Mouse (Mus musculus) midbrain, embryonic 12.5 days (tissue): ENCODE measurements around the gene Trim52. TPM values are rescaled to one million over a fixed set of nuclear protein-coding genes. Genes with fewer than 3 reads are reported as not detected.

ENCODE experiments used
- ATAC-seq: fragments of 200-750 bp; cut with Nextera tagmentation; 2 replicates; pipeline ENCODE4 v1.8.0; 2017; ENCODE audit warnings: low read depth, moderate TSS enrichment, moderate library complexity; ENCODE audit not compliant: low FRiP score
- H3K27ac ChIP-seq: fragments of 300-500 bp; sonication (generic); replicated peaks from 2 replicates; pipeline ENCODE4 v1.5.1; 2016; ENCODE audit warnings: mild to moderate bottlenecking
- H3K27me3 ChIP-seq: fragments of 300-500 bp; sonication (generic); 2 replicates; pipeline ENCODE4 v1.6.1; 2016; ENCODE audit warnings: mild to moderate bottlenecking
- H3K36me3 ChIP-seq: fragments of 300-500 bp; sonication (generic); 2 replicates; pipeline ENCODE4 v1.6.1; 2016
- H3K4me1 ChIP-seq: fragments of 300-500 bp; sonication (generic); 2 replicates; pipeline ENCODE4 v1.6.1; 2016
- H3K4me2 ChIP-seq: fragments of 300-500 bp; sonication (generic); replicated peaks from 2 replicates; pipeline ENCODE4 v1.6.1; 2016; ENCODE audit warnings: mild to moderate bottlenecking, moderate library complexity
- H3K4me3 ChIP-seq: fragments of 300-500 bp; sonication (generic); 2 replicates; pipeline ENCODE4 v1.5.1; 2016; ENCODE audit warnings: mild to moderate bottlenecking
- H3K9ac ChIP-seq: fragments of 300-500 bp; sonication (generic); replicated peaks from 2 replicates; pipeline ENCODE4 v1.6.1; 2016; ENCODE audit warnings: mild to moderate bottlenecking, moderate library complexity
- H3K9me3 ChIP-seq: fragments of 300-500 bp; sonication (generic); 2 replicates; pipeline ENCODE4 v1.6.1; 2016; ENCODE audit warnings: mild to moderate bottlenecking
- WGBS: fragments of 180-500 bp; shearing (Covaris S2); methylation state at CpG from one replicate; pipeline ENCODE4 v1.1.7; 2016; 5-methylcytosine and 5-hydroxymethylcytosine counted together
- polyA plus RNA-seq: library from polyadenylated mRNA; unstranded; fragments of >200 nt; fragmentation: Nextera tagmentation; extraction: Ambion mirVana; gene quantifications from 2 replicates; pipeline ENCODE4 v1.2.1, GENCODE M21; 2016

Trim52 gene
- polyA plus RNA-seq, result not detected in 2 replicates

DNA sequence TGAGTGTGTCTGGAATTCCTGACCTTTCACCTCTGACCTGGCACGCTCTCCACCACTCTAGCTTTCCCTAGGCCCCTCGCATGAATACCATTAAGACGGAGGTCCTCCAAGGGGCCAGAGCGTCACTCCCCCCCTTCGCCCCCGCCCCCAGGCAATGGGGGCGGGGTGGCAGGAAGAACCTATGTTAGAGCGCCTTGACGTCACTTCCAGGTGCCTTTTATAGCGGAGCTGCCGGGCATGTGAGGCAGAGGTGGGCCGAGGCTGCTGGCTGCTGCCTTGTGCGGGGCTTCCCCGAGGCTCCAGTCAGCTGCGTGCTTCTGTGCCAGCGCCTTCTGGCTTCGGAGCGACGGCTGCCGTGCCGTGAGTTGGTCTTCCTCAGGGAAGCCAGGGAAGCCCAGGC lies at the start of gene Trim52:
TSS of gene Trim52 (plus strand) at position 219 of the 400 bp plus-strand sequence.
- WGBS, result 97% methylated on average over 21 of the region's 21 CpGs
- H3K9ac ChIP-seq, result no peak within 1 kb of the TSS
- no peaks in the 10 kb centered on the region for H3K9me3 ChIP-seq
- H3K27me3 ChIP-seq, result no peaks in the 10 kb centered on the region
- no peak within 1 kb of the TSS for H3K27ac ChIP-seq
- no peak for ATAC-seq
- H3K4me3 ChIP-seq, result no peak within 1 kb of the TSS
- H3K4me2 ChIP-seq, result no peak within 1 kb of the TSS
- no peaks in the 10 kb centered on the region for H3K4me1 ChIP-seq
- H3K36me3 ChIP-seq, result no peaks in the 10 kb centered on the region

DNA sequence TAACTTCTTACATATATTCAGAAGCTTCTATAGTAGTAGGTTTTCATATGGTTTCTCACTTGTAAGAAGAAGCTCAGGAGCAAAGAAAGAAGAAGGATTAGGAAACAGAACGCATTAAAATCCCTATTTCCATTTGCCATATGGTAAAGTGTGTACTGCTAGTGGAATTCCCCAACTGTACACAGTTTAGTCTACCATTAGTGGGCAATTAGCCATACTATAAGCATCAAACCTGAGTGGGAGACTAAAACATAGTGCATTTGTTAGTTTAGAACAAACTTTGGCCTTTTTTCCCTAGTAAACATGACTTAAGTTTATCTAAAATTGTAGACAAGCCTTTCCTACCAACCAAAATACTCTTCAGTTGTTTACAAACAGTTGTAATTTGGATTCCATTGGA lies 33.4 kb upstream of the Trim52 start:
- no peaks in the 10 kb centered on the region for H3K4me1 ChIP-seq
- no peaks in the 10 kb centered on the region for H3K9me3 ChIP-seq
- no peak for ATAC-seq
- no peak overlapping the region for H3K4me3 ChIP-seq
- H3K27ac ChIP-seq, result no peak overlapping the region
- no peaks in the 10 kb centered on the region for H3K36me3 ChIP-seq
- H3K27me3 ChIP-seq, result no peaks in the 10 kb centered on the region
- no peak overlapping the region for H3K9ac ChIP-seq
- WGBS, result 85% methylated on average over 1 of the region's 1 CpGs
- H3K4me2 ChIP-seq, result no peak overlapping the region

DNA sequence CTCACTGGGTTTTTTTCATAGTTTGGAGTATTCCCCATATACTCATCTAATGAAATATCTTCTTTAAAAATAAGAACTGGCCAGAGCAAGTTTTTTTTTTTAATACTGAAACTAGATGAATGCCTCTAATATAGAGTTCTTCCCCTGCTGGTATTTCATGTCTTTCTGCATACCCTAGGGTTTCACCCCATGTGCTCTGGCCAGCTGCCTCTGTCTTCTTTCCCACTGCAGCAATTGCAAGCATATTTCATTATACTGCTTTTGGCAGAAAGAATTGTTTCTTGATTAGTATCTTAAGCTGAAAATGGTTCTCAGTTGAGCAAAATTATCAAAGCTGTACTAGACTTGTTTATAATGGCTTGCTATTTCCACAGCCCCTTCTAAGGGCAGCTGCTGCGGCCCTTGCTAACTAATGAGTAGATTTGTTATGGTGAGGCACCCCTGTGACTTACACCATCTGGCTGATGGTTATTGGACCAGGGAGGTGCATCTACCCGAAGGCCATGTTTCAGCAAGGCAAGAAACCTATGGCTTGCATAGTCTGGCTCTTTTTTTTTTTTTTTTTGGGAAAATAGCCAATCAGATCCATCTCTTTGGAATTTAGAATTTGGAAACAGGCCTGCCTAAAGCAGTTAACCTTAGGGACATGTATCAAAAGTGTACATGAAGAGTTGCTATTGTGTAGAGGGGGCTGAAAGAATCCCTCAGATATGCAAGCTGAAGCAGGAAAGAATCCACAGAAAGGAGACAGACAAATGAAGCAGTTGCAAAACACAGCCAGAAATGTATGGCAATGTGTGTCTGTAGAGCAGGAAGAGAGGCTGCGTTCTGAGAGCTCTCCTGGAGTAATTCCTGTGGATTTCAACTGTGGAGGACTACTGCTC lies 30.6 kb upstream of the Trim52 start:
- ATAC-seq, result peak; percentile 49; the same call in 1 of the 2 replicates

DNA sequence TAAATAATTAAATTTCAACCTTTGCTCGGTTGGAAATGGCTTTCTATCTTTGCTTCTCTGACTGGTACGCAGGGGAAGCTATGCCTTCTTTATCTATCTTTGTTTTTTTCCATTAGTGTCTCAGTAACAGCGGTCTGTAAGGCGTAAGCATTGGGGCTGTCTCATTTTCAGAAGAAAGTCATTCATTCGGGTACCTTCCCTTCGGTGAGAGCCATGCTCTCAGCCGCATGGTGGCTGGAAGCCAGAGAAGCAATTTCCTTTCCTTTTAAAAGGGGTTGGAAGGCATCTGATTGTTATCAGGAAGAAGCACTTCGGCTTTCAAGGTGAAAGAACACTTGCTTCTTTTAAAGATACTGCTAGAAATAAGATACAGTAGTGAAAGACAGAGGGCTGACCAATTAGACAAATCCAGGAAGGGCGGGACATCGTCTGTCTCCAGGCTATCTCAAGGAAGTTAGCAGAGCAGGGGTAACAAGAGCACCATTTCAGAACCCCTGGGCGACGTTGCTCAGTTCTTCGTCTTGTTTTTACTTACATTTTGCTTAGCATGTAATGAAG lies 17.4 kb upstream of the Trim52 start:
- no peak overlapping the region for H3K4me3 ChIP-seq
- H3K27me3 ChIP-seq, result no peaks in the 10 kb centered on the region
- H3K36me3 ChIP-seq, result no peaks in the 10 kb centered on the region
- WGBS, result 88% methylated on average over 13 of the region's 13 CpGs
- H3K9ac ChIP-seq, result no peak overlapping the region
- no peak overlapping the region for H3K4me2 ChIP-seq
- H3K4me1 ChIP-seq, result no peaks in the 10 kb centered on the region
- no peak overlapping the region for H3K27ac ChIP-seq
- H3K9me3 ChIP-seq, result no peaks in the 10 kb centered on the region
- no peak for ATAC-seq

More for the DNA sequence above, 30.6 kb upstream of the Trim52 start:
- H3K4me2 ChIP-seq, result no peak overlapping the region
- H3K27me3 ChIP-seq, result no peaks in the 10 kb centered on the region
- no peak overlapping the region for H3K4me3 ChIP-seq
- no peak overlapping the region for H3K27ac ChIP-seq
- no peaks in the 10 kb centered on the region for H3K4me1 ChIP-seq
- H3K36me3 ChIP-seq, result no peaks in the 10 kb centered on the region
- H3K9ac ChIP-seq, result no peak overlapping the region
- WGBS, result 77% methylated on average over 3 of the region's 3 CpGs
- H3K9me3 ChIP-seq, result no peaks in the 10 kb centered on the region

DNA sequence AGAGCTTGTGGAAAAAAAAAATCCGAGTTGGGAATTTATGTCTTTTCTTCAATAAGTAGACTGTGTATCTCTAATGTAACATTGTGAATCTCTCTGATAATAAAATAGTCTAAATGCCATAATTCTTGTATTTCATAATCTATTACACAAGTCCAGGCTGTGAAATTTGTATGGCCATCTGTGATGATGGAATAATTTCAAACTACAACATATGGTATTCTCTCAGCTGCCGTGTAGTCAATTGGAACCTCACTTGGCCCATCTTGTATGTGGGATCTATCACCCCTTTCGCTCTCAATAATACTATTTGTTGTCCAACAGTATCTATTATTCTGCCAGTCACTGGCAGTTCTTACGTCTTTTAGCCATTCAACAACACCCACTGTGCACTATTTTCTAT lies 9.2 kb upstream of the Trim52 start:
- no peak for ATAC-seq
- no peak overlapping the region for H3K9ac ChIP-seq
- no peaks in the 10 kb centered on the region for H3K27me3 ChIP-seq
- no peak overlapping the region for H3K4me3 ChIP-seq
- H3K9me3 ChIP-seq, result no peaks in the 10 kb centered on the region
- no peak overlapping the region for H3K27ac ChIP-seq
- no peaks in the 10 kb centered on the region for H3K36me3 ChIP-seq
- H3K4me2 ChIP-seq, result no peak overlapping the region
- 88% methylated on average over 4 of the region's 4 CpGs for WGBS
- H3K4me1 ChIP-seq, result no peaks in the 10 kb centered on the region

DNA sequence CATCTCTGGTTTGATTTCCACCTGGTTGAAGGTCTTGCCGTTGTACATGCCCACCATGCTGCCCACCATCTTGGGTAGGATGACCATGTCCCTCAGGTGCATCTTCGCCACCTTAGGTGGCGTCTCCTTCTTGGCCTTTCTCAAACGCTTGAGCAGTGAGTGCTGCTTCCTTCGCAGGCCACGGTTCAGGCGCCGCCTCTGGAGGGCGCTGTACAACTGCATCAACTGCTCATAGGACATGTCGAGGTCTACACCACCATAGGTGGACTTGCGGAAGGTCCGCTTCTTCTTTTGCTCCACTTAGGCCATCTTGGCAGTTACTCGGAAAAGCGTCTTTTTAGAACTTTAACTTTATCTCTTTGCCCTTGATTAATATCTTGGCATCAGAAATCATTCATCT lies 5.1 kb upstream of the Trim52 start:
- no peak overlapping the region for H3K27ac ChIP-seq
- no peak overlapping the region for H3K4me2 ChIP-seq
- H3K4me1 ChIP-seq, result no peaks in the 10 kb centered on the region
- H3K9ac ChIP-seq, result no peak overlapping the region
- 93% methylated on average over 14 of the region's 14 CpGs for WGBS
- H3K4me3 ChIP-seq, result no peak overlapping the region
- no peaks in the 10 kb centered on the region for H3K27me3 ChIP-seq
- no peaks in the 10 kb centered on the region for H3K36me3 ChIP-seq
- no peaks in the 10 kb centered on the region for H3K9me3 ChIP-seq
- ATAC-seq, result no peak

DNA sequence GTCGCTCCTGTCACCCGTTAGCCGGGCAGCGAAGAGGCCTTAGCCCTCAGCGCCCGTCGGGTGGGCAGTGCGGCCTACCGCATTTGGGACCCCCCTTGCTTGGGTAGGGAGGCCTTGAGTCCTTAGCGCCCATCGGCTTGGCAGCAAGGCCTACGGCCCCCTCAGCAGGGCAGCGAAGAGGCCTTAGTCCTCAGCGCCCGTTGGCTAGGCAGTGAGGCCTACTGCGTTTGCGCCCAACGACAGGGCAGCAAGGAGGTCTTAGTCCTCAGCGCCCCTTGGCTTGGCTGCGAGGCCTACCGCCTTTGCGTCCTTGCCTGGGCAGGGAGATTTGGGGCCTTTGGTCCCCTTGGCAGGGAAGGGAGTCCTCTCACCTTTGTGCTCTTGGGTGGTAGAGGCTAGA lies 427 bp downstream of the Trim52 start:
- Histone ChIP-seq H3K36me3 (no peaks in the 10 kb centered on the region), H3K4me2 (no peak overlapping the region), H3K9me3 (no peaks in the 10 kb centered on the region), H3K9ac (no peak overlapping the region), H3K27me3 (no peaks in the 10 kb centered on the region), H3K4me1 (no peaks in the 10 kb centered on the region), H3K4me3 (no peak overlapping the region), H3K27ac (no peak overlapping the region)
- WGBS, result 96% methylated on average over 22 of the region's 22 CpGs
- no peak for ATAC-seq

DNA sequence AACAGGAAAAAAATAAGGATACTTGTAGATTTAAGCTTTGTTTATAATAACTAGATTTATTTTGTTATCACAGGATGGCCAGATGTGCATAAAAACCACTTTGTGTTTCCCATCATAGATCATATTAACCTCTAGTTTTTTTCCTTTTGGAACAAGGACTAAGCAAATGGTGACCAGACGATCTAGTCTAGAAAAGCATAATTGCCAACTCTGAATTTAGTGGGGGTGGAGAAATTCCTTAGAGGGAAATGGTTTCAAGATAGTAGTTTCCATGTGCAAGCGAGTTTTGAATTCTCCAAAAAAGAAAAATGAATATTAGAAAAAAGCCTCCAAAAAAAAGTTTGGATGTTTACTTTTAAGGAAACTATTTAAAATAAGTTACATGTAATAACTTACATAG lies 13.4 kb downstream of the Trim52 start:
- no peak overlapping the region for H3K4me3 ChIP-seq
- no peak overlapping the region for H3K4me2 ChIP-seq
- H3K27ac ChIP-seq, result no peak overlapping the region
- no peaks in the 10 kb centered on the region for H3K36me3 ChIP-seq
- ATAC-seq, result no peak
- no peaks in the 10 kb centered on the region for H3K9me3 ChIP-seq
- no peaks in the 10 kb centered on the region for H3K27me3 ChIP-seq
- no peak overlapping the region for H3K9ac ChIP-seq
- 84% methylated on average over 2 of the region's 2 CpGs for WGBS
- no peaks in the 10 kb centered on the region for H3K4me1 ChIP-seq

DNA sequence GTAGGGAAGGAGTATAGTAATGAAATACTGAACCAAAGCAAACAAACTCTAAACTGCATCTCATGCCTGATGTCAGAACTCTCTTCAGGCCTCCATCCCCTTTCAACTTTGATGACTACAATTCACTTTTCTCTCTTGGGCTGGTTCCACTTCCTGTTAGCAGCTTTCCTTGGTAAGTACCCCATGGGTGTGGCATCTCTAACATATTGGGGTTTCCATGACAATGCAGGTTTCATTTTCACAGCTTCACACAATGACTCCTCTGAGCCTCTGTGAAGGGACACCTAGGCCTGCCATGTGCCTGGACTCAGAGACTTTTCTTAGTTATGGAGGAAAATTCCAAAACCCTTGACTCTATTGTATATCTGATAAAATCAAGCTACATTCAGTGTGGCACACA lies 30.3 kb downstream of the Trim52 start:
- H3K4me3 ChIP-seq, result no peak overlapping the region
- H3K27me3 ChIP-seq, result no peaks in the 10 kb centered on the region
- no peak overlapping the region for H3K27ac ChIP-seq
- ATAC-seq, result no peak
- no peaks in the 10 kb centered on the region for H3K9me3 ChIP-seq
- H3K4me1 ChIP-seq, result no peaks in the 10 kb centered on the region
- H3K36me3 ChIP-seq, result no peaks in the 10 kb centered on the region
- no peak overlapping the region for H3K4me2 ChIP-seq
- H3K9ac ChIP-seq, result no peak overlapping the region

DNA sequence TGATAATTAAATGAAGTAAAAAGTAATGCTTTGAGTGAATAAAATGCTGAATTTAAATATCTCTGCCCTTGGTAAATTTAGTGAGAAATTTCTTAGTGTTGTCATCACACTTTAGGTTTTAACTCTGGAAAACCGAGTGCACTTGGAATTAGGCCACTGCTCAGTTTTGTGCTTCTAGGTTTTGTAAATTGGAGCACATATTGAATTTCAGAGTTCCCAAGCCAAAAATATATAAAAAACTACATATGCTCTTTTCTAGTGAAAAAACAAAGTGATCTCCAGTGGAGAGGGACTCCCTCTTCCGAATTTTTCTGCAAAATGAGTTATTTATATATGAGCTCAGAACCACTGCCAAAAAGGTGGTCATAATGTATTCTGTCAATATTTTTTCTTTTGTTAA lies 45.2 kb downstream of the Trim52 start:
- H3K4me2 ChIP-seq, result no peak overlapping the region
- H3K4me3 ChIP-seq, result no peak overlapping the region
- H3K36me3 ChIP-seq, result no peaks in the 10 kb centered on the region
- no peak for ATAC-seq
- no peak overlapping the region for H3K27ac ChIP-seq
- H3K9me3 ChIP-seq, result no peaks in the 10 kb centered on the region
- 81% methylated on average over 2 of the region's 2 CpGs for WGBS
- no peak overlapping the region for H3K9ac ChIP-seq
- H3K27me3 ChIP-seq, result no peaks in the 10 kb centered on the region
- no peaks in the 10 kb centered on the region for H3K4me1 ChIP-seq

DNA sequence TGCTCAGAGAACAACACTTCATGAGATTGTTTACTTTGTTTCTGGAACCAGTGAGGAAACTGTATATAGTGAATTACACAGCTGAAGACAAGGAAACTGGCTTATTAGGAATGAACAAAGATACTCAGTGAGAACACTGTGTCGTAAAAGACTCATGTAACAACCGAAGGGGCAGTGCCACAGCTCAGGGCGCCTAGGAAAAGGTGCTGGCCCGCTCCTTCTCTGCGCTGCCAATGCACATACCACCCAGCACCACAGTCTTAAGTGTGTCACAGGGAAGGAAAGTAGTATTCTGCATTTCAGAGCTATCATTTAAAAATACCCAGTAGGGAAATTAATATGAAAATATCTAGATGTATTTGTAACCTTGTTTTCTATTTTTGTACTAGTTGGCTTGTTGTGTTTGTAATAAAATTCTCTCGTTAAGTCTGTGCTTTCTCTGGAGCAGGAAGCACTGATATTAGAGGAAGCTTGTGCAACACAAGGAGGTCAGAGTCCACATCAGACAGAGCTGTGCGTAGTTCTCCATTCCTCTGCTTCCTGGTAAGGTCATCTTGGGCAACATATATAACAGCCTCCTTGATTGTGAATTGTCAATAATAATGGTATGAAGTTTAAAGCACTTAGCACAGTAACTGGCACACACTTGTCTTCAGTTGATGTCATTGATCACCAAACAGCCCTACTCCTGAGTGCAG lies 49.0 kb downstream of the Trim52 start:
- Histone ChIP-seq H3K9ac (no peak overlapping the region), H3K27ac (no peak overlapping the region), H3K9me3 (no peaks in the 10 kb centered on the region), H3K36me3 (no peaks in the 10 kb centered on the region), H3K27me3 (no peaks in the 10 kb centered on the region), H3K4me3 (no peak overlapping the region), H3K4me2 (no peak overlapping the region), H3K4me1 (no peaks in the 10 kb centered on the region)
- no peak for ATAC-seq
- WGBS, result 84% methylated on average over 7 of the region's 7 CpGs

DNA sequence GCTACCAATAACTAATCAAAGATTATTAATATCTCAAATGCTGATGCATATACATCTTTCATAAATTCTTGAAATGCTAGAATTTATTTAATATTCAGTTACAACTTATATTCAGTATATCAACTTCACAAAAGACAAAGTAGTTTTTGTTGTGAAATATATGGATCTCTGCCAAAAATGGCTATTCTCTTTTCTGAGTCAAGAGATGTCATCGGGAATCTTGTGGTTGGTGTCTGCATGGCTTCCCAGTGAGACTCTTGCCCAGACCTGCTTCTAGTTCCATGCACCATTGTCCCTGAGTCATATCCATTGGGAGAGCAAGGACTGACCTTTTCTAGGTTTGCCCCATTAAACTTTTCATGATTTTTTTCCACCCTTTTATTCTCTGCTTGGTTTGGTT lies 50.5 kb downstream of the Trim52 start:
- 83% methylated on average over 1 of the region's 1 CpGs for WGBS
- ATAC-seq, result no peak

More for the DNA sequence above, 50.5 kb downstream of the Trim52 start:
- Histone ChIP-seq H3K9me3 (no peaks in the 10 kb centered on the region), H3K4me1 (no peaks in the 10 kb centered on the region), H3K36me3 (no peaks in the 10 kb centered on the region), H3K4me2 (no peak overlapping the region), H3K27ac (no peak overlapping the region), H3K9ac (no peak overlapping the region), H3K27me3 (no peaks in the 10 kb centered on the region), H3K4me3 (no peak overlapping the region)
